Mouse (Mus musculus) liver, embryonic 15.5 days (tissue): Measurements from ENCODE around the gene Pxdc1. TPM values are rescaled to one million over a fixed set of nuclear protein-coding genes. Genes with fewer than 3 reads are reported as not detected.

Source experiments
- ATAC-seq: fragments of 200-750 bp; cut with Nextera tagmentation; 2 replicates; pipeline ENCODE4 v1.8.0; 2017; ENCODE audit warnings: moderate number of reproducible peaks, mild to moderate bottlenecking, moderate library complexity; ENCODE audit not compliant: insufficient read depth
- H3K27ac ChIP-seq: fragments of 300-500 bp; sonication (generic); replicated peaks from 2 replicates; pipeline ENCODE4 v1.5.1; 2015; ENCODE audit warnings: mild to moderate bottlenecking, inconsistent platforms
- H3K27me3 ChIP-seq: fragments of 300-500 bp; sonication (generic); 2 replicates; pipeline ENCODE4 v1.6.1; 2015; ENCODE audit warnings: mild to moderate bottlenecking, inconsistent platforms
- H3K36me3 ChIP-seq: fragments of 300-500 bp; sonication (generic); replicated peaks from 2 replicates; pipeline ENCODE4 v1.6.1; 2015; ENCODE audit warnings: moderate library complexity, mild to moderate bottlenecking, inconsistent platforms
- H3K4me1 ChIP-seq: fragments of 300-500 bp; sonication (generic); replicated peaks from 2 replicates; pipeline ENCODE4 v1.6.1; 2015; ENCODE audit warnings: inconsistent platforms
- H3K4me2 ChIP-seq: fragments of 300-500 bp; sonication (generic); 2 replicates; pipeline ENCODE4 v1.6.1; 2015; ENCODE audit warnings: moderate library complexity, mild to moderate bottlenecking, inconsistent platforms
- H3K4me3 ChIP-seq: fragments of 300-500 bp; sonication (generic); replicated peaks from 2 replicates; pipeline ENCODE4 v1.5.1; 2015; ENCODE audit warnings: mild to moderate bottlenecking, inconsistent platforms
- H3K9ac ChIP-seq: fragments of 300-500 bp; sonication (generic); 2 replicates; pipeline ENCODE4 v1.6.1; 2015; ENCODE audit warnings: moderate library complexity, mild to moderate bottlenecking, inconsistent platforms
- H3K9me3 ChIP-seq: fragments of 300-500 bp; sonication (generic); replicated peaks from 2 replicates; pipeline ENCODE4 v1.6.1; 2016; ENCODE audit warnings: inconsistent platforms
- WGBS: fragments of 180-500 bp; shearing (Covaris S2); methylation state at CpG from one replicate; pipeline ENCODE4 v1.1.7; 2015; ENCODE audit warnings: mixed read lengths; ENCODE audit not compliant: insufficient replicate concordance; 5-methylcytosine and 5-hydroxymethylcytosine counted together
- polyA plus RNA-seq: library from polyadenylated mRNA; unstranded; fragments of >200 nt; fragmentation: Nextera tagmentation; extraction: Ambion mirVana; gene quantifications from 2 replicates; pipeline ENCODE4 v1.2.1, GENCODE M21; 2015

The Pxdc1 gene
- polyA plus RNA-seq, 1 experiment from 2014 or later: 15.0 TPM

DNA sequence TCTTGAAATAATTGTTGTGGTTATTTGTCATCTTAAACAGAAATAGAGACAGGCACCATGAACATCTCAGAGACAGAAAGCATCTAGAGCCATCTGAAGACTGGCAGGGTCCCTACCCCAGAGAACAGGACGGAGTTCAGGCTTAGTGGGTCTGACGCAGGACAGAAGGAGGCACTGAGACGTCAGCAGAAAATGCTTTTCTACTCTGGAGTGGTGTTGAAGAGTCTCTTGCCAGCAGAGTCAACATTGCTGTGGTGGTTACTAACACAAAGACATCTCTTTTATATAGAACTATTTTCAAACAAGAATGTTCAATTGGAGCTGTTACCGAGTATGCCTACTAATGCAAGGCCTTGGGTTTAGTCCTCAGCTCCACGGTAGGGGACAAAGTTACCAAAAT is 20.1 kb upstream of the Pxdc1 start:
- 76% methylated on average over 5 of the region's 5 CpGs for WGBS
- Histone ChIP-seq H3K4me1 (no peaks in the 10 kb centered on the region), H3K4me3 (no peak overlapping the region), H3K27ac (no peak overlapping the region), H3K9me3 (no peaks in the 10 kb centered on the region), H3K4me2 (no peak overlapping the region), H3K27me3 (no peaks in the 10 kb centered on the region), H3K9ac (no peak overlapping the region), H3K36me3 (no peaks in the 10 kb centered on the region)
- ATAC-seq: no peak

DNA sequence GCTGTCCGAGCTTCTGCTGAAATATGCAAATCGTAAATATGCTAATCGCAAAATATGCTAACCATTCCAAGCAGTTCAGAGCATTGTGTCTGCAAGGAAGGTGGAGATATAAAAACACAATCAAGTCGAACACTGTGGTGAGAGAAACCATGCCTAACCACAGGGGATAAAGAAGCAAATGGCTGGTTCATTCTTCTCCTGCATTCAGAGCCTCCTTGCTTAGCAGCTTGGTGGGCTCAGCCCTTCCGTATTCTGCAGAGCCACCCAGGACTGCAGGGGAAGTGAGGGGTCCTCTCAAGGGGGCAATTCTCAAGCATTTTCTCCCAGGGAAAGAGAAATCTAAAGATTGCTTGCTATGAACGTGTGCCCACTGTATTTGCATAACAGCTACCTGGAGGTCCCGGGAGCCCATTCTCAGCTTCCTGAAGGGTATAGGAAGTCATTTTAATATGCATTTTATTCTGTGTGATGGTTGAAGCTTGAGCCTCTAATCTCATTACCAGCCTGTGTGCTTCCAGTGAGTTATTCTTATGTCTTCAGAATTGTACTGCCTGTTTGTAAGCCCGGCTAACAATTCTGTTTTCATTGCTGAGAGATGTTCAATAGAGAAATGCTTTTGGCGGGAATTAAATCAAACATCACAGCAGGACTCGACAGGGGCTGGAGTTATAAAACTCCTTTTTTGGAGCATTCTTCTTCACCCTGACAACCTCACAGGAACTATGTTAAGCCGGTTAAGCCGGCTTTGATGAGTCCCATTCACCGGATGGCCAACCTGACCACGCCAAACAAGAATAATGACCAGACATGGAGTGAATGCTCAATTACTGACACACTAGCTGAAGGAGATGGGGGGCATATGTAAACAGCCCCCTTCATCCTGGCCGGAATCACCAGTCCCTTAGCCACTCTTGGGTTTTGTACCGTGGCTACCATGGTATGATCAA is 16.9 kb upstream of the Pxdc1 start:
- WGBS: 58% methylated on average over 16 of the region's 16 CpGs
- H3K27me3 ChIP-seq: no peaks in the 10 kb centered on the region
- H3K4me1 ChIP-seq: no peaks in the 10 kb centered on the region
- H3K4me3 ChIP-seq: no peak overlapping the region
- ATAC-seq: no peak
- no peak overlapping the region for H3K9ac ChIP-seq
- H3K27ac ChIP-seq: no peak overlapping the region
- no peaks in the 10 kb centered on the region for H3K9me3 ChIP-seq
- H3K4me2 ChIP-seq: no peak overlapping the region
- H3K36me3 ChIP-seq: no peaks in the 10 kb centered on the region

DNA sequence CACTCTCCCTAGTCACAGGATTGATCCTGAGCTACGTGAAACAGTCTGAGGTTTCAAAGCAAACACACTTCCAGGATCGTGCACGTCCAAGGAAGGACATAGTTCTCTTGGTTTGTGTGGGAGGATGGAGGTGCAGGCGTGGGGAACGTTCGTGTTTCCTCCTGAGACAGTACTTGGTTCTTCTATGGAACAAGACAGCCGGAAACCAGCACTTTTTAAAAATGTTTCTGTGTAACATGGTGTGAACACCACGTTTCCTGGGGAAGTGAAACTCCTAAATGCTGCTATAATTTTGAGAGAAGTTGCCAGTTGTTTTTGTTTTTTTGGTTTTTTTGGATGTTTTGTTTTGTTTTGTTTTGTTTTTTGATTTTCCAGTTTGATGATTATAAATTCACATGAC is 13.9 kb upstream of the Pxdc1 start:
- 35% methylated on average over 8 of the region's 8 CpGs for WGBS
- Histone ChIP-seq H3K27ac (no peak overlapping the region), H3K4me3 (no peak overlapping the region), H3K4me2 (no peak overlapping the region), H3K4me1 (no peaks in the 10 kb centered on the region), H3K9me3 (no peaks in the 10 kb centered on the region), H3K9ac (no peak overlapping the region), H3K27me3 (no peaks in the 10 kb centered on the region), H3K36me3 (no peaks in the 10 kb centered on the region)
- ATAC-seq: no peak

DNA sequence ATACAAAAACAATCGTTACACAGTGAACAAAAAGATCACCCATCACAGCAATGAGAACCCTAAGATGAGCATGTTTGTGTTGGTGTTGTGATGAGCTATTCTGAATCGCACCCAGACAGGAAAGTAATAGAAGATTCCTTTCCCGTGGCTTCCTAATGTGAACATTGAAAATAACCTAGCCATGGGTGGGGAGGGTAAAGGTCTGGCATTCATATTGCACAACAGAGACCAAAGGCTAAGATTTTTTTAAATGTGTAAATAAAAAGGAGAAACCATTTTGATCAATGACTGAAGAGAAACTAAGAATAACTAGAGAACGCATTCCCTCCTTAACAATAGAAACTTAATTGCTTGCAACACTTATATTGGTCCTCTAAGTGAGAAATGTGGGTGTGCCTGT is 11.8 kb upstream of the Pxdc1 start:
- no peaks in the 10 kb centered on the region for H3K27me3 ChIP-seq
- no peaks in the 10 kb centered on the region for H3K4me1 ChIP-seq
- no peak overlapping the region for H3K4me3 ChIP-seq
- H3K4me2 ChIP-seq: no peak overlapping the region
- no peaks in the 10 kb centered on the region for H3K36me3 ChIP-seq
- 57% methylated on average over 4 of the region's 4 CpGs for WGBS
- H3K9ac ChIP-seq: no peak overlapping the region
- no peak overlapping the region for H3K27ac ChIP-seq
- no peaks in the 10 kb centered on the region for H3K9me3 ChIP-seq
- ATAC-seq: no peak

DNA sequence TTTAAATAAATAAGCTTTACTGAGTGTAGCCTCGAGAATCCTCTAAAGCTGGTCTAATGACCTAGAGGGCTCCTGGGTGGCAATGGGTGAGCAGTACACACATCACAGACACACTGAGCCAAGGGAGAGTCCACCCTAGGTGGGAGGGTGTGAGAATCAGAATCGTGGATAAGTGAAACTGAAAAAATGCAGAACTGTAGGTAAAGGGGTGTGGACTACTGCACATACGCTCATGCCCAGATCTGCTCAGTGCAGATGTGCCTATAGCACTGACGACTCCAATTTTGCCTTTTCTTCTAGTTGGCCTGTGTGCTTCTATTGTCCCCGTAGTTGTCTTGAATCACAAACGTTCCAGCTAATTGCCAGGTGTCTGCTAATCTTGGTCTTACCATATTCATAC is 10.5 kb upstream of the Pxdc1 start:
- WGBS: 61% methylated on average over 6 of the region's 6 CpGs
- H3K9me3 ChIP-seq: no peaks in the 10 kb centered on the region
- no peaks in the 10 kb centered on the region for H3K4me1 ChIP-seq

DNA sequence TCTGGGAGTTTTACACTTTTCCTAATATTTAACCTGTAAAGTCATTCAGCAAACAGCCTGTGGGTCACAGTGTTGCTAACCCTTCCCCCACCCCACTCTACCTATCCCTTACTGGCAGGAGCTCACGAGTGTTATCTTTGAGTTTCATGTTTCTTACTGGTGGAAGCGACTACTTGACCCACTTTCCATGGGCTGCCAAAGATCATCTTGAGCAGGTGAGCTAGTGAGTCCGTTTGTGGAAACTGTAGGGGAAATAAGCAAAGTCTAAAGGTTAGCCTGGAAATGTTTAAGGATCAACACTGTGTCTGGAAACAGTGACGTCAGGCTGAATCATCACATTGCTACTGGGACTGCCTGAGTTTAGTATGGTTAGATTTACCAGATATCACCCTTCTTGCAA is 6.2 kb upstream of the Pxdc1 start:
- Histone ChIP-seq H3K4me1 (no peaks in the 10 kb centered on the region), H3K9ac (no peak overlapping the region), H3K4me3 (no peak overlapping the region), H3K9me3 (no peaks in the 10 kb centered on the region), H3K27me3 (peaks cover 10% of the 10 kb centered on the region), H3K27ac (peak overlapping the region; percentile 35; the same call in 1 of the 2 replicates), H3K4me2 (no peak overlapping the region), H3K36me3 (no peaks in the 10 kb centered on the region)
- peak; percentile 49; the same call in 1 of the 2 replicates for ATAC-seq
- WGBS: 27% methylated on average over 4 of the region's 4 CpGs

More for the DNA sequence above, 10.5 kb upstream of the Pxdc1 start:
- H3K36me3 ChIP-seq: no peaks in the 10 kb centered on the region
- H3K9ac ChIP-seq: no peak overlapping the region
- H3K4me2 ChIP-seq: no peak overlapping the region
- no peak overlapping the region for H3K4me3 ChIP-seq
- ATAC-seq: no peak
- no peak overlapping the region for H3K27ac ChIP-seq
- H3K27me3 ChIP-seq: no peaks in the 10 kb centered on the region

DNA sequence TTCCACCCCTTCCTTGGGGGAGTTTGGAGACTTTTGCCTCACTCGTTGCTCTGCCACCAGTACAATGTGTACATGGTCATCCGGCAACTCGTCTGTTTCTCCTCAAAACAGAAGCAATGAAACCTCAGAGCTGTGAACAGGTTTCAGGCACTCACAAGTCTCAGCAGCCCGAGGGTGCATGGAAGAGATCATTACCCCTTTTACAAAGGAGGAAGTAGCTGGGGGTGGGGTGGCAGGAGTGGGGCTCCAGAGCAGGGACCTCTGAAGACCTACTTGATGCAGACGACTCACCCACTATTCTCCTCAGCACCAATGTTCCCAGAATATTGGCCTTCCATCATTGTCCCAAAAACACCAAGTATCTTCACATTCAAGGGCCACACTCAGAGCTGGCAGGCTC is 3.1 kb upstream of the Pxdc1 start:
- no peak for ATAC-seq
- Histone ChIP-seq H3K36me3 (no peaks in the 10 kb centered on the region), H3K9me3 (no peaks in the 10 kb centered on the region), H3K27ac (no peak overlapping the region), H3K9ac (no peak overlapping the region), H3K4me2 (no peak overlapping the region), H3K4me3 (no peak overlapping the region), H3K4me1 (peaks cover 6% of the 10 kb centered on the region; the same call in 1 of the 2 replicates), H3K27me3 (peaks cover 42% of the 10 kb centered on the region)
- WGBS: 42% methylated on average over 5 of the region's 5 CpGs

DNA sequence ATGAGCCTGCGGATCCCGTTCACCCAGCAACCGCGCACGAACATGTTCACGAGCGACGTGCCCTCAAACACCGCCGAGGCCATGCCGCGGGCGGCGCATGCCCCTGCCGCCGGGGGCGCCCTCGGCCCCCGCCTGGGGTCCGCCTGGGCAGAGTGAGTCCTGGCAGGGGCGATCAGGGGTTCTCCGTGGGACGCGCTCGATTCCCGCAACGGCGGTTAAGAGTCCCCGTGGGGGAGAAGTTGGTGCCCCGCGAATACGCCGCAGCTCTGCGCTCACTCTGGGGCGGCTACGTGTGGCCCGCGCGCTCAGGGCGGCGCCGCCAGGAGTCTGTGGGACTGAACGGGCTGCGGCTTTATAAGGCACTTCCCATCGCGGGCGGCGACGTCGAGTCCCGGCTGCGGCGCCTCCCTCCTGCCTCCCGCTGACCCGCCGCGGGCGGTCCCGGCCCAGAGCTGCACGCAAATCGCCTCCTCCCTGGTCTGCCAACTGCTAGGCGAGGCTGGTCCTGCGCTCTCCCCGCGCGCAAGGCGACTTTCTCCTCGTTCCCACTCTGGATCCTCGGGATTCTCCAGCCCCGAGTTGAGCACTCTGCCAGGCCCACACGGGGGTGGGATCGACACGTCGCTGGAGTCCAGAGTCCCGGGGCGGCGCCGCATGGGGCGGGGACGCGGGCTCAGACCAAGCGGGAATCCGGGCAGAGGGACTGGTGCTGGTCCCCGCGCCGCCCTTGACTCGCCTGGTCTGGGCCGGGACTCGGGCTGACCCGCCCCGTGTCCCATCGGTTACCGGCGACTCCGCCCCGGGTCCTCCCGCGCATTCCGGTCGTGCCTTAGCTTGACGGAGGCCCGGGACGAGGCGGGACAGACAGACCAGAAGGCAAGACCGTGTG is 689 bp downstream of the Pxdc1 start:
- peak; percentile 84 for ATAC-seq
- Histone ChIP-seq H3K4me3 (peak overlapping the region; percentile 58), H3K4me2 (peak overlapping the region; percentile 62), H3K4me1 (peaks cover 19% of the 10 kb centered on the region), H3K36me3 (no peaks in the 10 kb centered on the region), H3K9me3 (no peaks in the 10 kb centered on the region), H3K27ac (peak overlapping the region; percentile 82), H3K9ac (peak overlapping the region; percentile 39), H3K27me3 (peaks cover 70% of the 10 kb centered on the region)
- WGBS: under 1% methylated on average over 105 of the region's 105 CpGs

DNA sequence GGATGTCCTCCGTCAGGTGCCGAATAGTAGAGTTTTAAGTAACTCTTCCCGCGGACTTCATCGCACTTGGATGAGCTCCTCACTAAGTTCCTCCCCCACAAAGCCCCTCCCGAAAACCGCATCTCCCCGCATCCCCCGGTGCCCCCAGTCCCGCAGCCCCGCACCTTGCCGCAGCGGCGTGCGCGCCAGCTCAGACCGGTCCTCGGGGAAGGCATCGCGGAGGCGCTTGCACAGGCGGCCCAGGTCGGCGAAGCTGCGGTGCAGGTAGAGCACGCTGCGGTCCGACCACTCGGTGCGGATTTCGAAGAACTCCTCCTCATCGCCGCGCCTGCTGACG is 1.3 kb downstream of the Pxdc1 start:
- ATAC-seq: no peak
- peak overlapping the region; percentile 58 for H3K4me3 ChIP-seq

DNA sequence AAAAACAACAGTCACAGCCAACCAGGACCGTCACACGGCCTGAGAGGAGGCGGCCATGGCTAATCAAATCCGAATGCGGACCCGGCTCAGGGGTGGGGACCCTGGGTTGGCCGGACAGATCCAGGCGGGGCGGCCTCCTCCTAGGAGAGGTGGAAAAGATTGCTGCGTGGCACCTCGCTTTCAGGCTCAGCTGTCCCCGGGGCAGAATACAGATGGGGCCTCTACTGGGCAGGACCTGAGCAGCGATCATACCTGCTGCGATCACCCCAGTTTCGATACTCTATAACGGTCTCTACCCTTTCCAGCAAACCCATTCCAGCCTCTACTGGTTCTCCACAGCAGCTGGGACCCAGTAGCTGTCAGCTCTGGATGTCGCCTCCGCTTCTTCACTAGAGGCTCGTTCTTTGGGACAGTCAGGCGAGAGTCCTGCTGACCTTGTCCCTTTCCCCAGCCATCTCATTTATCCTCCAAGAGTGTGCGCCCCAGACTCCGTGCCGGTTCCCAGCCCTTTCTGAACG is 1.8 kb downstream of the Pxdc1 start:
- WGBS: 5% methylated on average over 24 of the region's 24 CpGs
- Histone ChIP-seq H3K4me2 (peak overlapping the region; percentile 62), H3K4me1 (peaks cover 19% of the 10 kb centered on the region), H3K27me3 (peaks cover 70% of the 10 kb centered on the region), H3K9me3 (no peaks in the 10 kb centered on the region), H3K4me3 (peak overlapping the region; percentile 58), H3K9ac (peak overlapping the region; percentile 39), H3K36me3 (no peaks in the 10 kb centered on the region), H3K27ac (peak overlapping the region; percentile 82; the same call in 1 of the 2 replicates)
- no peak for ATAC-seq

More for the DNA sequence above, 1.3 kb downstream of the Pxdc1 start:
- Histone ChIP-seq H3K9me3 (no peaks in the 10 kb centered on the region), H3K36me3 (no peaks in the 10 kb centered on the region), H3K4me2 (peak overlapping the region; percentile 62), H3K27me3 (peaks cover 70% of the 10 kb centered on the region), H3K4me1 (peaks cover 19% of the 10 kb centered on the region), H3K27ac (peak overlapping the region; percentile 82), H3K9ac (peak overlapping the region; percentile 39)
- WGBS: 1% methylated on average over 35 of the region's 35 CpGs

DNA sequence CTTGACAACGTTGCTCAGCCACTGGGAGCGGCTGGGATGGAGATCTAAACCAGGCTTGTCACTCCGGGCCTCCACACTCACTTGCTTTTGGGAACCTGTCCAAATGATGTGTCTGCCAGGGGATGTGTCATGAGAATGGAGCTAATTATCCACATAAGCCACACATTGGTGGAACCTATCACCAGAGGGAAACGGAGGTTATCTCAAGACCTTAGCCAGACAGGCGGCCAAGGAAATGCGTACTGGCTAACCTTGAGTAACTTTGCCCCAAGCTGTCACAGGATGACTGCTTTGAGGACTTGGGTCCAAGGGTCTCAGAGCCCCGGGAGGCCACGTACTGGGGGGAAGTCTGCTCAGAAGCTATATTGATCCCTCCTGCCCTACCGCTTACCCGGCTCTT is 2.3 kb downstream of the Pxdc1 start:
- no peak overlapping the region for H3K9ac ChIP-seq
- H3K27me3 ChIP-seq: peaks cover 70% of the 10 kb centered on the region
- H3K4me3 ChIP-seq: peak overlapping the region; percentile 58
- peaks cover 19% of the 10 kb centered on the region for H3K4me1 ChIP-seq
- H3K4me2 ChIP-seq: peak overlapping the region; percentile 62
- H3K9me3 ChIP-seq: no peaks in the 10 kb centered on the region
- no peak for ATAC-seq
- no peaks in the 10 kb centered on the region for H3K36me3 ChIP-seq
- 36% methylated on average over 10 of the region's 10 CpGs for WGBS
- peak overlapping the region; percentile 82; the same call in 1 of the 2 replicates for H3K27ac ChIP-seq
